Mouse (Mus musculus) stomach, postnatal 0 days (tissue): ENCODE measurements around the gene P2ry12. TPM values are rescaled to one million over a fixed set of nuclear protein-coding genes. Genes with fewer than 3 reads are reported as not detected.

Source experiments
- ATAC-seq: fragments of 200-750 bp; cut with Nextera tagmentation; 2 replicates; pipeline ENCODE4 v1.8.0; 2017; ENCODE audit not compliant: low FRiP score, low TSS enrichment
- DNase-seq: peaks from one replicate; pipeline ENCODE4 v3.0.0-alpha.2; 2016; ENCODE audit warnings: low spot score
- H3K27ac ChIP-seq: fragments of 300-500 bp; sonication (generic); replicated peaks from 2 replicates; pipeline ENCODE4 v1.5.1; 2014; ENCODE audit warnings: mild to moderate bottlenecking, control low read depth
- H3K27me3 ChIP-seq: fragments of 300-500 bp; sonication (generic); 2 replicates; pipeline ENCODE4 v1.6.1; 2014; ENCODE audit warnings: low read length; ENCODE audit not compliant: control insufficient read depth, insufficient read depth
- H3K36me3 ChIP-seq: fragments of 300-500 bp; sonication (generic); 2 replicates; pipeline ENCODE4 v1.6.1; 2014; ENCODE audit warnings: low read length, mixed read lengths; ENCODE audit not compliant: control insufficient read depth, insufficient read depth
- H3K4me1 ChIP-seq: fragments of 300-500 bp; sonication (generic); replicated peaks from 2 replicates; pipeline ENCODE4 v1.6.1; 2014; ENCODE audit warnings: antibody characterized with exemption; ENCODE audit not compliant: control insufficient read depth, insufficient read depth
- H3K4me2 ChIP-seq: fragments of 300-500 bp; sonication (generic); replicated peaks from 2 replicates; pipeline ENCODE4 v1.6.1; 2014; ENCODE audit warnings: low read depth, mild to moderate bottlenecking, control low read depth, moderate library complexity
- H3K4me3 ChIP-seq: fragments of 300-500 bp; sonication (generic); 2 replicates; pipeline ENCODE4 v1.5.1; 2014; ENCODE audit warnings: low read depth, low read length, control low read depth
- H3K9ac ChIP-seq: fragments of 300-500 bp; sonication (generic); 2 replicates; pipeline ENCODE4 v1.6.1; 2014; ENCODE audit warnings: mild to moderate bottlenecking, low read length, control low read depth, mixed read lengths
- H3K9me3 ChIP-seq: fragments of 300-500 bp; sonication (generic); 2 replicates; pipeline ENCODE4 v1.6.1; 2016; ENCODE audit warnings: low read length; ENCODE audit not compliant: control insufficient read depth
- CTCF ChIP-seq: IDR thresholded peaks from 2 replicates; pipeline ENCODE4 v1.5.1; 2016; ENCODE audit warnings: antibody characterized with exemption, low read depth, mild to moderate bottlenecking, moderate library complexity
- EP300 ChIP-seq: optimal IDR thresholded peaks from 2 replicates; pipeline ENCODE3; 2016; ENCODE audit warnings: antibody characterized with exemption
- WGBS: fragments of 180-500 bp; shearing (Covaris S2); extraction: QIAGEN DNeasy Blood & Tissue Kit; methylation state at CpG from one replicate; pipeline ENCODE4 v1.1.7; 2014; 5-methylcytosine and 5-hydroxymethylcytosine counted together
- polyA plus RNA-seq: library from polyadenylated mRNA; unstranded; fragments of >200 nt; fragmentation: Nextera tagmentation; extraction: Ambion mirVana; gene quantifications from 2 replicates; pipeline ENCODE4 v1.2.1, GENCODE M21; 2015

P2ry12 gene
- polyA plus RNA-seq, 1 experiment from 2014 or later: 2.9 TPM

DNA sequence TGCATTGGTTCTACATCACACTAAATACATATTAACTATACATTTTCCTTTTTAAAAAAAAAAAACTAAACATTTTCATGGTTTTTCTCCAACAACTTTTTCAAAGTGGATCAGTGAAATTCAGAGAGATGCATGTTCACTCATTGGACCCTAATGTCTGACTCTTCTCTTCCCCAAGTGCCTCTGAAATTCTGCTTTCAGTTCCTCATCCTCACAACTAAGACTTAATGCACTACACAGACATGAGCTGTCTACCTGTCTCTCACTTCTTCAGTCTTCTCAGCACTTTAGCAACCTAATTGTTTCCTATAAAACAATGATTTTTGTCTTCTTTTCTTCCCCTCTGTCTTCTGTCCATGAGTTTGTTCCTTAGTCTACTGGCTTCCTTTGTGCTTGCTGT lies 37.3 kb downstream of the P2ry12 start:
- Histone ChIP-seq H3K4me1 (no peaks in the 10 kb centered on the region), H3K9ac (no peak overlapping the region), H3K4me2 (no peak overlapping the region), H3K4me3 (no peak overlapping the region), H3K27ac (no peak overlapping the region), H3K36me3 (no peaks in the 10 kb centered on the region), H3K27me3 (no peaks in the 10 kb centered on the region), H3K9me3 (no peaks in the 10 kb centered on the region)
- TF ChIP-seq CTCF (no peak), EP300 (no peak)
- DNase-seq: no peak
- ATAC-seq: no peak

DNA sequence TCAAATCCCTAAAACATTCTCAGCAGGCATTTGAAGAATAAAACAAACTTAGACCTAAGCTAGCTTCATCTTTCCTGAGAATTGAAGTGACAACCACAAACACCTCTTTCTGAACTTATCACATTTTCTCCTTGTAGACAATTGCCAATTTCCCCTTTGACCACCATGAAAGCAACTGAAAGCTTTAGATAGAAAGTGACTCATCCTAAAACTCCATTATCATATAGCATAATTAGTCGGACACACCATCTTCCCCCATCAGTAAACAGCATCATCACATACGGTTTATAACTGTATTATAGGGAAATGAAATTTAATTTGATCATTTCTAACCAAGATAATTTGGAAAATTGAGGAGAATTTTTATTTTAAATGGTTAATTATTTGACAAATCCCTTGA lies 40.4 kb downstream of the P2ry12 start:
- Histone ChIP-seq H3K4me2 (no peak overlapping the region), H3K27ac (no peak overlapping the region), H3K9me3 (no peaks in the 10 kb centered on the region), H3K4me3 (no peak overlapping the region), H3K9ac (no peak overlapping the region), H3K36me3 (no peaks in the 10 kb centered on the region), H3K27me3 (no peaks in the 10 kb centered on the region), H3K4me1 (no peaks in the 10 kb centered on the region)
- no peak for ATAC-seq
- no peak for DNase-seq
- TF ChIP-seq CTCF: no peak
- TF ChIP-seq EP300: no peak
- WGBS: 83% methylated on average over 2 of the region's 2 CpGs

DNA sequence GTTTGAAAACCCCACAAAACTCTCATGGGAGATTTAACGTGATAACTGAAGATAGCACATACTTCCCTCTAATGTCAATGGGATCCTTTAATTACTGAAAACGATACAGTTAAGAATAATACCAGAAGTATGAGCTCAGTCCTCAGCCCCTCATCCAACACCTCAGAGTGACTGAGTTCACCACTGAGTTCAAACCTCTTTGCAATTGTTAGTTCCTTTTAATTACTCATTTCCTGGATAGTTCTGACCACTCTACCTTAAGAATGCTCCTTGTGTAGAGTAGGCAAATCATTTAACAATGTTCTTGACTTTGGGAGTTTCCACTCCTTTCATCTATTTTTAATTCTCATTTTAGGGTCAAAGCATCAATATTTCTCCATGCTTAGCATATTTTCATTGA lies 43.3 kb downstream of the P2ry12 start:
- Histone ChIP-seq H3K9me3 (no peaks in the 10 kb centered on the region), H3K4me3 (no peak overlapping the region), H3K9ac (no peak overlapping the region), H3K27me3 (no peaks in the 10 kb centered on the region), H3K36me3 (no peaks in the 10 kb centered on the region), H3K4me1 (no peaks in the 10 kb centered on the region), H3K27ac (no peak overlapping the region), H3K4me2 (no peak overlapping the region)
- ATAC-seq (no peak), DNase-seq (no peak)
- WGBS: 76% methylated on average over 2 of the region's 2 CpGs
- TF ChIP-seq CTCF (no peak), EP300 (no peak)

DNA sequence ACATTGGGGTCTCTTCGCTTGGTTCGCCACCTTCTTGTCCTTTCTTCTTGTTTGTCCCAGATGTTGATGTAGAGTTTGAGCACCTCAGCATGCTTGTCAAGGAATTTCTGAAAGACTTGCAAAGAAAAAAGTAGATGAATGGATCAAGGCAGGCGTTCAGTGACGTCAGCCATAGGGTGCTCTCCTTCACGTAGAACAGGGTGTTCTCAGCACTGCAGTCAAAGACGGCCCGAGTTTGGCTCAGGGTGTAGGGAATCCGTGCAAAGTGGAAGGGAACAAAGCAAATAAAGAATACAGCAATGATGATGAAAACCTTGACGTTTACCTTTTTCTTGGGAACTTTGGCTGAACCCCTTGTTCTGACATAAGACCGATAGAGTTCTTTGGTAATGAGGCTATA lies 45.5 kb downstream of the P2ry12 start:
- no peak overlapping the region for H3K4me2 ChIP-seq
- TF ChIP-seq EP300 (no peak), CTCF (no peak)
- no peak for DNase-seq
- H3K4me3 ChIP-seq: no peak overlapping the region
- no peak overlapping the region for H3K27ac ChIP-seq
- 83% methylated on average over 10 of the region's 10 CpGs for WGBS
- no peaks in the 10 kb centered on the region for H3K27me3 ChIP-seq
- H3K36me3 ChIP-seq: no peaks in the 10 kb centered on the region
- ATAC-seq: no peak
- no peaks in the 10 kb centered on the region for H3K9me3 ChIP-seq
- H3K9ac ChIP-seq: no peak overlapping the region
- H3K4me1 ChIP-seq: no peaks in the 10 kb centered on the region

DNA sequence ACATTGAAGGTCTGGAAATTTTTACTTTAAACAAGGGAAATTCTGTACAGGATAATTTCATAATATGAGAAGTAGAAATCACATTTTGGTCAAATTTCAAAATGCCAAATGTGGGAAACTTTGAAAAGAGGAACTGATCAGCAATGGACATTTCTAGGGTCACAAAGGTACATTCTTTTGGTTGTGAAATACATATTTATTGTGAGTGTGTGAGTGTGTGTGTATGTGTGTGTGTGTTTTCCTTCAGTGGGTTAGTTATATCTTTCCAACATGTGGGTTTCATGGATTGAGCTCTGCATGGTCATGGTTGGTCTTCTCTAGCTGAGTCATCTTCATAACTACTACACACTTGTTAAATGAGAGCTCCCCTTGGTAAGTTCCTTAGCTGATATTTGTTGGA lies 50.3 kb downstream of the P2ry12 start:
- Histone ChIP-seq H3K36me3 (no peaks in the 10 kb centered on the region), H3K4me2 (no peak overlapping the region), H3K27ac (no peak overlapping the region), H3K4me1 (no peaks in the 10 kb centered on the region), H3K9me3 (no peaks in the 10 kb centered on the region), H3K4me3 (no peak overlapping the region), H3K27me3 (no peaks in the 10 kb centered on the region), H3K9ac (no peak overlapping the region)
- ATAC-seq (no peak), DNase-seq (no peak)
- no peak for TF ChIP-seq CTCF
- TF ChIP-seq EP300: no peak

DNA sequence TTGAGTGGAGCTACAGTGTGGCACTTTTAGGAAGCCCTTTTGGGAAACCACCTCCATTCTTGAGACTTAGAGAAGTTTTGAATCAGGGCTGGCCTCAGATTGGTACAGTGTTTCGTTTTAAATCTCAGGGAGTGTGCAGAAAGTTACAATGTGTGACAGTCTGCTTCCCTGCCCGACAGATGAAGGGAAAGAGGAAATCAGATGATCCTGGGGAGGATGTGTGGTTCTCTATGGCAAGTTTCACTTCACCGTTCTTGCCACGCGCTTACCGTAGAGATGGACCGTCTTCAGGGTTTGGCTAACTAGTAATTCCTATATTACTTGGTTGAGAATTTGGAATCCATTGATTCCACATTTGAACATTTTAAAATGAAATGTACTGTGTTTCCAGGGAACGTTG lies 50.9 kb downstream of the P2ry12 start:
- WGBS: 87% methylated on average over 8 of the region's 8 CpGs
- TF ChIP-seq EP300 (no peak), CTCF (no peak)
- ATAC-seq: no peak

More for the DNA sequence above, 50.9 kb downstream of the P2ry12 start:
- Histone ChIP-seq H3K36me3 (no peaks in the 10 kb centered on the region), H3K27ac (no peak overlapping the region), H3K9me3 (no peaks in the 10 kb centered on the region), H3K4me1 (no peaks in the 10 kb centered on the region), H3K9ac (no peak overlapping the region), H3K4me3 (no peak overlapping the region), H3K27me3 (no peaks in the 10 kb centered on the region), H3K4me2 (no peak overlapping the region)
- DNase-seq: no peak
